Mouse (Mus musculus) MEL (cell line): ENCODE results near the gene Nf1.

Source experiments
- CHD2 ChIP-seq: IDR thresholded peaks from 2 replicates; pipeline ENCODE4 v1.6.1; 2011; ENCODE audit warnings: low read length, improper control_type of control experiment
- CTCF ChIP-seq, 3 experiments: IDR thresholded peaks in 2 of 3; conservative IDR thresholded peaks in 1 of 3; 2 replicates each; pipeline ENCODE4 v1.5.1; 2011 to 2012; ENCODE audit warnings: low read length in 3 of 3, low read depth in 2 of 3, mild to moderate bottlenecking in 2 of 3, improper control_type of control experiment in 1 of 3, inconsistent platforms in 1 of 3, mixed read lengths in 1 of 3, moderate library complexity in 1 of 3; ENCODE audit not compliant: control insufficient read depth in 1 of 3, insufficient read depth in 1 of 3, poor library complexity in 1 of 3, severe bottlenecking in 1 of 3
- EP300 ChIP-seq, 2 experiments: IDR thresholded peaks; 2 replicates each; pipeline ENCODE4 v1.6.1; 2011; ENCODE audit warnings: improper control_type of control experiment in 2 of 2, low read length in 2 of 2, low read depth in 1 of 2, mild to moderate bottlenecking in 1 of 2
- GABPA ChIP-seq: IDR thresholded peaks from 2 replicates; pipeline ENCODE4 v1.6.1; 2012; ENCODE audit warnings: low read depth, mild to moderate bottlenecking, inconsistent platforms, low read length, improper control_type of control experiment, moderate library complexity
- MAFK ChIP-seq: IDR thresholded peaks from 2 replicates; pipeline ENCODE4 v1.6.1; 2011; ENCODE audit warnings: low read depth, mild to moderate bottlenecking, low read length, improper control_type of control experiment, borderline replicate concordance
- POLR2A ChIP-seq, 2 experiments: IDR thresholded peaks; 2 replicates each; pipeline ENCODE4 v1.6.1; 2011 to 2012; ENCODE audit warnings: low read length in 2 of 2, mild to moderate bottlenecking in 2 of 2, control low read depth in 1 of 2, improper control_type of control experiment in 1 of 2, low read depth in 1 of 2, moderate library complexity in 1 of 2; ENCODE audit not compliant: control insufficient read depth in 1 of 2, insufficient read depth in 1 of 2, poor library complexity in 1 of 2
- TCF12 ChIP-seq: IDR thresholded peaks from 2 replicates; pipeline ENCODE4 v1.6.1; 2014; ENCODE audit warnings: low read depth, mild to moderate bottlenecking, inconsistent platforms, low read length, improper control_type of control experiment, moderate library complexity
- UBTF ChIP-seq: IDR thresholded peaks from 2 replicates; pipeline ENCODE4 v1.6.1; 2012; ENCODE audit warnings: low read depth, mild to moderate bottlenecking, inconsistent platforms, low read length, improper control_type of control experiment, moderate library complexity, borderline replicate concordance; ENCODE audit not compliant: insufficient read depth
- USF1 ChIP-seq: IDR thresholded peaks from 2 replicates; pipeline ENCODE4 v1.6.1; 2014; ENCODE audit warnings: low read depth, mild to moderate bottlenecking, inconsistent platforms, low read length, improper control_type of control experiment, moderate library complexity
- ZMIZ1 ChIP-seq: IDR thresholded peaks from 2 replicates; pipeline ENCODE4 v1.6.1; 2012; ENCODE audit warnings: low read depth, mild to moderate bottlenecking, inconsistent platforms, low read length, improper control_type of control experiment, moderate library complexity

- no peak for TF ChIP-seq MAFK
- TF ChIP-seq TCF12: no peak
- TF ChIP-seq CTCF (IDR thresholded peaks at IDR 0.05 in 2 of 3, conservative IDR thresholded peaks at IDR 0.05 in 1 of 3; ENCODE audit: control insufficient read depth in 1 of 3, insufficient read depth in 1 of 3, low read depth in 2 of 3, low read length in 3 of 3, poor library complexity in 1 of 3, severe bottlenecking in 1 of 3): no peak
- no peak for TF ChIP-seq UBTF
- no peak for TF ChIP-seq POLR2A (IDR thresholded peaks at IDR 0.05; ENCODE audit: control insufficient read depth in 1 of 2, insufficient read depth in 1 of 2, low read depth in 1 of 2, low read length in 2 of 2, poor library complexity in 1 of 2)
- TF ChIP-seq EP300 (IDR thresholded peaks at IDR 0.05; ENCODE audit: low read depth in 1 of 2, low read length in 2 of 2): no peak
- TF ChIP-seq GABPA: no peak
- TF ChIP-seq CHD2: no peak
- TF ChIP-seq USF1: no peak
- no peak for TF ChIP-seq ZMIZ1
These were observed 13.8 kb upstream of the Nf1 start for GRCm38 (mm10) chr11:79325663-79326062.
